11 mouse cellular contexts compared by ENCODE assay signal in the genomic region with DNA sequence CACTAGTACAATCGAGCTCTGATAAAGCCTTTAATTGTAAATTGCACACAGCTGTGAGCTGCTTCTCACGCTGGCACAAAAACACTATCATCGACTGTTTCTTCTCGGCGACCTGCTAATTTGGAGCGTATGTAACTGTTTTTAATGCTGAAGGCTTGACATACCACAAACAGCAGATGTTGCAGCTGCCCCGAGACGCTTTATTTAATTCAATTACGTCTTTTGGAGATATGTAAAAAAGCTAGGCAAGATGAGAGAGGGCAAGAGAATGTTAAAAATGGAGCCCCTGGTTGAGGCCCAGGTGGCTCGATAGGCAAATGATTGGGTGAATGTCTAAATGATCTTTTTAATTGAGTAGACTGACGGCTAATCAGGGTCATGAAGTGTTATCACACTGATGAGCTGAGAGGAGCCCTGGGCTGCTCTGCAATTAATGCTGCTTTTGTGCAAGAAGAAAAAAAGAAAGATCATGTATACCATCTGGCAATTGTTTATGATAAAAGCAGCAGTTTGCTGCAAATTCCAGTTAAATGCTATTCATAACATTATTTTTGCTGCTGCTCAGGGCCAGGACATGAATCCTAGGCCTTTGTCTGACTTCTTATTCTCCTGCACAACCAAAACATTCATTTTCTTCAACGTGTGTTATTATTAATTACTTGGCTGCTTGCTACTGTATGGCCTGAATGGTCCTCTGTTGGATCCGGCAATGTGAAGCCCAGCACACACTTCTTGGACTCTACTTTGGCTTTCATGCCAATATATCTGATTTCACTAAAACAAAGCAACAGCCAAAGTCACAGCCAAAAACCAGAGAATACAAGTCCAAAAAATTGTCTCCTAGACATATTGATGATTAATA.
DNase-seq lines count a peak whose midpoint lies in the region; ATAC-seq and TF ChIP-seq lines count a peak whose summit lies in the region.
"Had no signal": no experiment of that assay in that cellular context is flagged by ENCODE, and none has a peak within 500 bp of the region (broad histone marks: within the 10 kb centered on the region; RNA-seq: fewer than 3 reads in every experiment).

No protein-coding gene starts in this region.

- H3K9ac ChIP-seq in lung, postnatal 0 days (replicated peaks; ENCODE audit: low read depth), result no peak overlapping the region
- H3K9ac ChIP-seq in hindbrain, embryonic 14.5 days, result no peak overlapping the region

- peak; percentile 23 for DNase-seq in lung, postnatal 0 days (ENCODE audit: low spot score)
- DNase-seq in lung, postnatal 36 days, result no peak
- DNase-seq in forebrain, embryonic 10.5 days (ENCODE audit: extremely low spot score, low spot score), result peak; percentile 16
- peak; percentile 45 for DNase-seq in hindbrain, embryonic 14.5 days (ENCODE audit: low spot score)
- peak; percentile 71 for DNase-seq in retina, embryonic 14.5 days (ENCODE audit: low spot score)
- DNase-seq in thymus, adult 2 months, result no peak
- DNase-seq in gastrocnemius, adult 2 months, result no peak
- DNase-seq: adrenal gland, postnatal 25 days; heart, adult 2 months had no signal

- H3K9me3 ChIP-seq in lung, postnatal 0 days (ENCODE audit: low read length), result no peaks in the 10 kb centered on the region
- no peaks in the 10 kb centered on the region for H3K9me3 ChIP-seq in forebrain, embryonic 10.5 days
- H3K9me3 ChIP-seq in hindbrain, embryonic 14.5 days (ENCODE audit: control insufficient read depth, low read length), result no peaks in the 10 kb centered on the region

- no peak for TF ChIP-seq EP300 in lung, postnatal 0 days (IDR thresholded peaks at IDR 0.05)

- ATAC-seq in lung, postnatal 0 days, result no peak
- ATAC-seq in hindbrain, embryonic 14.5 days (ENCODE audit: low FRiP score), result peak; percentile 88
- ATAC-seq: intestine, embryonic 16.5 days had no signal

- 48% methylated on average over 13 of the region's 13 CpGs for WGBS in lung, postnatal 0 days
- WGBS in forebrain, embryonic 10.5 days, result 53% methylated on average over 13 of the region's 13 CpGs
- 20% methylated on average over 13 of the region's 13 CpGs for WGBS in hindbrain, embryonic 14.5 days
- 92% methylated on average over 13 of the region's 13 CpGs for WGBS in thymus, adult 2 months

- TF ChIP-seq POLR2A in thymus, adult 2 months (IDR thresholded peaks at IDR 0.05; ENCODE audit: control insufficient read depth, extremely low read depth, insufficient read depth, low read length, poor library complexity), result no peak

- H3K27ac ChIP-seq in lung, postnatal 0 days (ENCODE audit: low read length), result no peak overlapping the region
- H3K27ac ChIP-seq in forebrain, embryonic 10.5 days, result 0 out of 2 replicates have a peak overlapping the region, but pooled peaks have one; percentile 11
- H3K27ac ChIP-seq in hindbrain, embryonic 14.5 days, result peak overlapping the region; percentile 49; the same call in 1 of the 2 replicates
- no peak overlapping the region for H3K27ac ChIP-seq in thymus, adult 2 months (ENCODE audit: control insufficient read depth, insufficient read depth, low read length)
- H3K27ac ChIP-seq in gastrocnemius, adult 2 months, result no peak overlapping the region
- H3K27ac ChIP-seq: heart, adult 2 months; macrophage had no signal

- H3K4me3 ChIP-seq in lung, postnatal 0 days (ENCODE audit: low read depth, low read length), result no peak overlapping the region
- no peak overlapping the region for H3K4me3 ChIP-seq in forebrain, embryonic 10.5 days
- H3K4me3 ChIP-seq in hindbrain, embryonic 14.5 days (replicated peaks; ENCODE audit: low read length), result no peak overlapping the region
- no peak overlapping the region for H3K4me3 ChIP-seq in thymus, adult 2 months (ENCODE audit: control insufficient read depth, insufficient read depth, low read length)
- H3K4me3 ChIP-seq in gastrocnemius, adult 2 months, result no peak overlapping the region
- H3K4me3 ChIP-seq: heart, adult 2 months had no signal

- H3K27me3 ChIP-seq in lung, postnatal 0 days (replicated peaks; ENCODE audit: insufficient read depth, low read length), result no peaks in the 10 kb centered on the region
- H3K27me3 ChIP-seq in forebrain, embryonic 10.5 days (ENCODE audit: poor library complexity, severe bottlenecking), result no peaks in the 10 kb centered on the region
- no peaks in the 10 kb centered on the region for H3K27me3 ChIP-seq in hindbrain, embryonic 14.5 days (ENCODE audit: control insufficient read depth, insufficient read depth, low read length)
- H3K27me3 ChIP-seq in thymus, adult 2 months (ENCODE audit: control insufficient read depth, insufficient read depth, low read length), result no peaks in the 10 kb centered on the region

- no peaks in the 10 kb centered on the region for H3K36me3 ChIP-seq in lung, postnatal 0 days (ENCODE audit: insufficient read depth, low read length)
- H3K36me3 ChIP-seq in forebrain, embryonic 10.5 days (replicated peaks), result no peaks in the 10 kb centered on the region
- H3K36me3 ChIP-seq in hindbrain, embryonic 14.5 days (replicated peaks; ENCODE audit: control insufficient read depth, insufficient read depth), result no peaks in the 10 kb centered on the region
- no peaks in the 10 kb centered on the region for H3K36me3 ChIP-seq in thymus, adult 2 months (ENCODE audit: control insufficient read depth, insufficient read depth, low read length)

- no peaks in the 10 kb centered on the region for H3K4me1 ChIP-seq in lung, postnatal 0 days (ENCODE audit: insufficient read depth, low read depth, low read length)
- peaks cover 14% of the 10 kb centered on the region for H3K4me1 ChIP-seq in forebrain, embryonic 10.5 days
- H3K4me1 ChIP-seq in hindbrain, embryonic 14.5 days (replicated peaks; ENCODE audit: control insufficient read depth, insufficient read depth, low read length), result peaks cover 11% of the 10 kb centered on the region
- H3K4me1 ChIP-seq in thymus, adult 2 months (replicated peaks; ENCODE audit: control insufficient read depth, insufficient read depth, low read length), result no peaks in the 10 kb centered on the region

- no peak for TF ChIP-seq CTCF in lung, postnatal 0 days (IDR thresholded peaks at IDR 0.05)
- TF ChIP-seq CTCF in thymus, adult 2 months (IDR thresholded peaks at IDR 0.05; ENCODE audit: borderline replicate concordance, control insufficient read depth, extremely low read depth, insufficient read depth, low read length, poor library complexity), result no peak
- no peak for TF ChIP-seq CTCF in gastrocnemius, adult 2 months (IDR thresholded peaks at IDR 0.05)

- intact Hi-C loops in gastrocnemius, adult 2 months (cut with DNase I), result no loop called here

- H3K4me2 ChIP-seq in lung, postnatal 0 days (replicated peaks; ENCODE audit: low read depth, low read length), result 0 out of 2 replicates have a peak overlapping the region, but pooled peaks have one; percentile 5
- H3K4me2 ChIP-seq in hindbrain, embryonic 14.5 days (replicated peaks), result peak overlapping the region; percentile 31

Comparison
In these comparisons a context has a peak if more than half of its experiments do, and no peak if none do; other contexts are left out.
1. DNase-seq: peak in lung, postnatal 0 days (single experiment), forebrain, embryonic 10.5 days (single experiment), hindbrain, embryonic 14.5 days (single experiment) and retina, embryonic 14.5 days (single experiment); none in lung, postnatal 36 days (single experiment), thymus, adult 2 months (single experiment) and gastrocnemius, adult 2 months (single experiment).
2. H3K27ac ChIP-seq: peak in forebrain, embryonic 10.5 days (single experiment) and hindbrain, embryonic 14.5 days (single experiment); none in lung, postnatal 0 days (single experiment), thymus, adult 2 months (single experiment) and gastrocnemius, adult 2 months (single experiment).